Mouse (Mus musculus): ENCODE measurements at regions not wholly inside any gene's neighbourhood (a gene's known extent, or its start where the extent isn't known, plus 50 kb on each side); places are given as distances from the start of the nearest gene placed in this dataset.

- H3K4me1 ChIP-seq (ENCODE audit: control insufficient read depth, insufficient read depth, low read length): 0 out of 2 replicates have a peak, but pooled peaks cover 2% of the 10 kb centered on the region
- no peaks in the 10 kb centered on the region for H3K9me3 ChIP-seq (replicated peaks; ENCODE audit: control insufficient read depth, low read length)
- H3K4me3 ChIP-seq (ENCODE audit: low read depth, low read length): no peak overlapping the region
- H3K27me3 ChIP-seq (ENCODE audit: control insufficient read depth, insufficient read depth, low read length): no peaks in the 10 kb centered on the region
- no peak overlapping the region for H3K4me2 ChIP-seq
- no peak overlapping the region for H3K9ac ChIP-seq (ENCODE audit: low read depth, low read length)
- ATAC-seq (replicated peaks; ENCODE audit: insufficient number of reproducible peaks, low FRiP score, low TSS enrichment): no peak
- no peaks in the 10 kb centered on the region for H3K36me3 ChIP-seq (ENCODE audit: control insufficient read depth, insufficient read depth, low read length)
- 84% methylated on average over 8 of the region's 8 CpGs for whole genome bisulfite sequencing (ENCODE audit: insufficient replicate concordance)
- no peak overlapping the region for H3K27ac ChIP-seq (ENCODE audit: low read depth, low read length)
Observed at GRCm38 (mm10) chr19:57541693-57542314, 69.0 kb upstream of the Atrnl1 start.

- Histone ChIP-seq H3K4me1 (ENCODE audit: control insufficient read depth, insufficient read depth, low read length) (0 out of 2 replicates have a peak, but pooled peaks cover 2% of the 10 kb centered on the region), H3K36me3 (ENCODE audit: control insufficient read depth, insufficient read depth, low read length) (no peaks in the 10 kb centered on the region), H3K4me3 (ENCODE audit: low read depth, low read length) (no peak overlapping the region), H3K9me3 (replicated peaks; ENCODE audit: control insufficient read depth, low read length) (no peaks in the 10 kb centered on the region), H3K4me2 (no peak overlapping the region), H3K9ac (ENCODE audit: low read depth, low read length) (no peak overlapping the region), H3K27ac (ENCODE audit: low read depth, low read length) (no peak overlapping the region), H3K27me3 (ENCODE audit: control insufficient read depth, insufficient read depth, low read length) (no peaks in the 10 kb centered on the region)
- whole genome bisulfite sequencing (ENCODE audit: insufficient replicate concordance): 85% methylated on average over 5 of the region's 5 CpGs
- no peak for ATAC-seq (replicated peaks; ENCODE audit: insufficient number of reproducible peaks, low FRiP score, low TSS enrichment)
Observed at GRCm38 (mm10) chr19:57542506-57542905, 68.3 kb upstream of the Atrnl1 start.

DNA sequence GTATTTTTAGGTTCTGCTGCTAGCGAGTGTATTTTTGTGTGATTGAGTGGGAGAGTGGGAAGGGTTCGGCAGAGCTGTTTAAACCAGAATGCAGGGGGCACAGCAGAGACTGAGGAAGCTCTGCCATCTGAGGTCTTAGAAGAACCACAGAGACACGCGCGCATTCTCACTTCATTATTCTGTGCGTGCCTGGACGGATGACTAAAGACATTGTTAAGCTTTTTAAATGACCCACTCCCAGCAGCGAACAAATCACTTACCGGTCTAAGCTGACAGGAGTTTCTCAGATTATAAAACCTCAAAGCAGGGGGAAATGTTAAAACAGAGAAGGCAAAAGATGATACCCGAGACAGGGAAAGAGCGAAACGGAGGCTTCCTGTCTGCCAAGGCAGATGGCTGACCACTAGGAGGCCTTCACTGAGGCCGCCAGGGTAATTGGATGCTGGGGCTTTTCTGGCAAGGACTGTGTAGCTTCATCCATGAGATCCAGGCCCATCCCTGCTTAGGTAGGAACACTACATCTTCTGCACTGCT, 67.1 kb upstream of the Atrnl1 start:
- 47% methylated on average over 13 of the region's 13 CpGs for WGBS (ENCODE audit: insufficient replicate concordance)
- no peaks in the 10 kb centered on the region for H3K36me3 ChIP-seq (ENCODE audit: control insufficient read depth, insufficient read depth, low read length)
- no peak for ATAC-seq (replicated peaks; ENCODE audit: insufficient number of reproducible peaks, low FRiP score, low TSS enrichment)
- peak overlapping the region; percentile 52; the same call in 1 of the 2 replicates for H3K9ac ChIP-seq (ENCODE audit: low read depth, low read length)
- H3K4me3 ChIP-seq (ENCODE audit: low read depth, low read length): no peak overlapping the region
- no peak overlapping the region for H3K27ac ChIP-seq (ENCODE audit: low read depth, low read length)
- H3K9me3 ChIP-seq (replicated peaks; ENCODE audit: control insufficient read depth, low read length): no peaks in the 10 kb centered on the region
- peak overlapping the region; percentile 29 for H3K4me2 ChIP-seq
- H3K27me3 ChIP-seq (ENCODE audit: control insufficient read depth, insufficient read depth, low read length): no peaks in the 10 kb centered on the region
- H3K4me1 ChIP-seq (ENCODE audit: control insufficient read depth, insufficient read depth, low read length): 0 out of 2 replicates have a peak, but pooled peaks cover 2% of the 10 kb centered on the region

- Histone ChIP-seq H3K9ac (ENCODE audit: low read depth, low read length) (no peak overlapping the region), H3K4me2 (no peak overlapping the region), H3K27me3 (ENCODE audit: control insufficient read depth, insufficient read depth, low read length) (no peaks in the 10 kb centered on the region), H3K36me3 (ENCODE audit: control insufficient read depth, insufficient read depth, low read length) (no peaks in the 10 kb centered on the region), H3K27ac (ENCODE audit: low read depth, low read length) (no peak overlapping the region), H3K4me3 (ENCODE audit: low read depth, low read length) (no peak overlapping the region), H3K9me3 (replicated peaks; ENCODE audit: control insufficient read depth, low read length) (no peaks in the 10 kb centered on the region), H3K4me1 (ENCODE audit: control insufficient read depth, insufficient read depth, low read length) (0 out of 2 replicates have a peak, but pooled peaks cover 2% of the 10 kb centered on the region)
- ATAC-seq (replicated peaks; ENCODE audit: insufficient number of reproducible peaks, low FRiP score, low TSS enrichment): no peak
- WGBS (ENCODE audit: insufficient replicate concordance): 81% methylated on average over 17 of the region's 17 CpGs
Observed at GRCm38 (mm10) chr19:57544229-57544879, 66.5 kb upstream of the Atrnl1 start.

GRCm38 (mm10) chr19:57545071-57545470, 65.8 kb upstream of the Atrnl1 start:
- Histone ChIP-seq H3K9me3 (replicated peaks; ENCODE audit: control insufficient read depth, low read length) (no peaks in the 10 kb centered on the region), H3K4me3 (ENCODE audit: low read depth, low read length) (no peak overlapping the region), H3K4me2 (no peak overlapping the region), H3K36me3 (ENCODE audit: control insufficient read depth, insufficient read depth, low read length) (no peaks in the 10 kb centered on the region), H3K4me1 (ENCODE audit: control insufficient read depth, insufficient read depth, low read length) (0 out of 2 replicates have a peak, but pooled peaks cover 2% of the 10 kb centered on the region), H3K27me3 (ENCODE audit: control insufficient read depth, insufficient read depth, low read length) (no peaks in the 10 kb centered on the region), H3K9ac (ENCODE audit: low read depth, low read length) (no peak overlapping the region), H3K27ac (ENCODE audit: low read depth, low read length) (no peak overlapping the region)
- no peak for ATAC-seq (replicated peaks; ENCODE audit: insufficient number of reproducible peaks, low FRiP score, low TSS enrichment)
- WGBS (ENCODE audit: insufficient replicate concordance): 83% methylated on average over 2 of the region's 2 CpGs

DNA sequence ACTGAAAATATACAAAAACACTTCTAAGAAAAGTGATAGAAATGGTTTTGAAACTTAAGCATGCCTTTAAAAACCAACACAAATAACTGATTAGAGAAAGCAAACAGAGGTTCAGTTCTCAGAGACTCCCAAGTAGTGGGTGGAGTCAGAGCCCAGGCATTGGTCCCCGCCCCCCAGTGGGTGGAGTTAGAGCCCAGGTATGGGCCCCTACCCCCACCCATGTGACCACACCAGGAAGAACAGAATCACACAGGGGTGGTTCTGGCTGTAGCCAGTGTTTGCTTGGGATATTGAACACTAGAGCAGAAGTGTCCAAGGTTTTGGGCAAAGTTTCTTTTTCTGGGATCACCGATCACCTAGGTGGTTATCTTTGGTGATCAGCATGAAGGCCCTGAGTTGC, 64.8 kb upstream of the Atrnl1 start:
- H3K36me3 ChIP-seq (ENCODE audit: control insufficient read depth, insufficient read depth, low read length): no peaks in the 10 kb centered on the region
- no peak overlapping the region for H3K4me3 ChIP-seq (ENCODE audit: low read depth, low read length)
- H3K9ac ChIP-seq (ENCODE audit: low read depth, low read length): no peak overlapping the region
- 79% methylated on average over 2 of the region's 2 CpGs for WGBS (ENCODE audit: insufficient replicate concordance)
- H3K27me3 ChIP-seq (ENCODE audit: control insufficient read depth, insufficient read depth, low read length): no peaks in the 10 kb centered on the region
- H3K4me2 ChIP-seq: no peak overlapping the region
- no peak for ATAC-seq (replicated peaks; ENCODE audit: insufficient number of reproducible peaks, low FRiP score, low TSS enrichment)
- no peak overlapping the region for H3K27ac ChIP-seq (ENCODE audit: low read depth, low read length)
- no peaks in the 10 kb centered on the region for H3K9me3 ChIP-seq (replicated peaks; ENCODE audit: control insufficient read depth, low read length)
- H3K4me1 ChIP-seq (ENCODE audit: control insufficient read depth, insufficient read depth, low read length): 0 out of 2 replicates have a peak, but pooled peaks cover 2% of the 10 kb centered on the region

DNA sequence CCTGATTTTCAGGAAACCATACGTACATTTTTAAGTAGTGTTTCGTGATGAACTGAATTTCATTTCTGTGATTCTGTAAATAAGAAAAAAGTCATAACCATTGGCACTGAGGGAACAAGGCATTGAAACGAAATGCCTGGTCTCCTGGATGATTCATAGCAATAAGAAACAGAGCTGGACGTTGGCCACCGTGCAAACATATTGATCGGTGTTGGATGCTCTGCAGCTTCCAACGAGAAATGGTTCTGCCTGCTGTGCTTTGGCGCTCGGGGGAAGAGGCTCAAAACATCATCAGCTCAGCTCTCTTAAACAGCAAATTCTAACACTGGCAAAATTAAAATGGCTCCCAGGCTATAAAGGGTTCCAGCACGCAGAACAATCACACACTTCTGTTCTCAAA, 64.3 kb upstream of the Atrnl1 start:
- WGBS (ENCODE audit: insufficient replicate concordance): 86% methylated on average over 10 of the region's 10 CpGs
- no peak for ATAC-seq (replicated peaks; ENCODE audit: insufficient number of reproducible peaks, low FRiP score, low TSS enrichment)

GRCm38 (mm10) chr19:57548093-57548492, 62.7 kb upstream of the Atrnl1 start:
- no peak overlapping the region for H3K9ac ChIP-seq (ENCODE audit: low read depth, low read length)
- 87% methylated on average over 11 of the region's 11 CpGs for WGBS (ENCODE audit: insufficient replicate concordance)
- H3K4me1 ChIP-seq (ENCODE audit: control insufficient read depth, insufficient read depth, low read length): 0 out of 2 replicates have a peak, but pooled peaks cover 2% of the 10 kb centered on the region

More for the DNA sequence above, 64.3 kb upstream of the Atrnl1 start:
- 0 out of 2 replicates have a peak, but pooled peaks cover 2% of the 10 kb centered on the region for H3K4me1 ChIP-seq (ENCODE audit: control insufficient read depth, insufficient read depth, low read length)
- H3K9ac ChIP-seq (ENCODE audit: low read depth, low read length): no peak overlapping the region
- H3K9me3 ChIP-seq (replicated peaks; ENCODE audit: control insufficient read depth, low read length): no peaks in the 10 kb centered on the region
- H3K27me3 ChIP-seq (ENCODE audit: control insufficient read depth, insufficient read depth, low read length): no peaks in the 10 kb centered on the region
- H3K4me2 ChIP-seq: no peak overlapping the region
- H3K36me3 ChIP-seq (ENCODE audit: control insufficient read depth, insufficient read depth, low read length): no peaks in the 10 kb centered on the region
- no peak overlapping the region for H3K27ac ChIP-seq (ENCODE audit: low read depth, low read length)
- no peak overlapping the region for H3K4me3 ChIP-seq (ENCODE audit: low read depth, low read length)

More at GRCm38 (mm10) chr19:57548093-57548492, 62.7 kb upstream of the Atrnl1 start:
- no peak overlapping the region for H3K27ac ChIP-seq (ENCODE audit: low read depth, low read length)
- H3K9me3 ChIP-seq (replicated peaks; ENCODE audit: control insufficient read depth, low read length): no peaks in the 10 kb centered on the region
- H3K4me3 ChIP-seq (ENCODE audit: low read depth, low read length): no peak overlapping the region
- H3K36me3 ChIP-seq (ENCODE audit: control insufficient read depth, insufficient read depth, low read length): no peaks in the 10 kb centered on the region
- H3K27me3 ChIP-seq (ENCODE audit: control insufficient read depth, insufficient read depth, low read length): no peaks in the 10 kb centered on the region
- H3K4me2 ChIP-seq: no peak overlapping the region
- no peak for ATAC-seq (replicated peaks; ENCODE audit: insufficient number of reproducible peaks, low FRiP score, low TSS enrichment)
